Mouse (Mus musculus) heart, embryonic 15.5 days (tissue): Measurements from ENCODE around the gene Itga9. TPM values are rescaled to one million over a fixed set of nuclear protein-coding genes. Genes with fewer than 3 reads are reported as not detected.
A peak's percentile ranks its signal among the peaks of the same experiment; 100 is the strongest.

Experiments
- ATAC-seq: fragments of 200-750 bp; cut with Nextera tagmentation; replicated peaks from 2 replicates; pipeline ENCODE4 v1.8.0; 2017; ENCODE audit warnings: low read depth, moderate TSS enrichment; ENCODE audit not compliant: insufficient number of reproducible peaks, insufficient read depth, low FRiP score
- H3K27ac ChIP-seq: fragments of 300-500 bp; sonication (generic); 2 replicates; pipeline ENCODE4 v1.5.1; 2015; ENCODE audit warnings: mild to moderate bottlenecking, inconsistent platforms
- H3K27me3 ChIP-seq: fragments of 300-500 bp; sonication (generic); 2 replicates; pipeline ENCODE4 v1.6.1; 2015; ENCODE audit warnings: inconsistent platforms
- H3K36me3 ChIP-seq: fragments of 300-500 bp; sonication (generic); 2 replicates; pipeline ENCODE4 v1.6.1; 2015; ENCODE audit warnings: mild to moderate bottlenecking, inconsistent platforms
- H3K4me1 ChIP-seq: fragments of 300-500 bp; sonication (generic); replicated peaks from 2 replicates; pipeline ENCODE4 v1.6.1; 2015; ENCODE audit warnings: inconsistent platforms
- H3K4me2 ChIP-seq: fragments of 300-500 bp; sonication (generic); 2 replicates; pipeline ENCODE4 v1.6.1; 2015; ENCODE audit warnings: inconsistent platforms, mild to moderate bottlenecking, moderate library complexity
- H3K4me3 ChIP-seq: fragments of 300-500 bp; sonication (generic); 2 replicates; pipeline ENCODE4 v1.5.1; 2015; ENCODE audit warnings: mild to moderate bottlenecking, inconsistent platforms
- H3K9ac ChIP-seq: fragments of 300-500 bp; sonication (generic); 2 replicates; pipeline ENCODE4 v1.6.1; 2015; ENCODE audit warnings: mild to moderate bottlenecking, inconsistent platforms
- H3K9me3 ChIP-seq: fragments of 300-500 bp; sonication (generic); replicated peaks from 2 replicates; pipeline ENCODE4 v1.6.1; 2016; ENCODE audit warnings: inconsistent platforms
- WGBS: fragments of 180-500 bp; shearing (Covaris S2); methylation state at CpG from one replicate; pipeline ENCODE4 v1.1.7; 2015; ENCODE audit warnings: mixed read lengths; 5-methylcytosine and 5-hydroxymethylcytosine counted together
- polyA plus RNA-seq: library from polyadenylated mRNA; unstranded; fragments of >200 nt; fragmentation: Nextera tagmentation; extraction: Ambion mirVana; gene quantifications from 2 replicates; pipeline ENCODE4 v1.2.1, GENCODE M21; 2015

The Itga9 gene
- polyA plus RNA-seq, 1 experiment from 2014 or later: 12.0 TPM

DNA sequence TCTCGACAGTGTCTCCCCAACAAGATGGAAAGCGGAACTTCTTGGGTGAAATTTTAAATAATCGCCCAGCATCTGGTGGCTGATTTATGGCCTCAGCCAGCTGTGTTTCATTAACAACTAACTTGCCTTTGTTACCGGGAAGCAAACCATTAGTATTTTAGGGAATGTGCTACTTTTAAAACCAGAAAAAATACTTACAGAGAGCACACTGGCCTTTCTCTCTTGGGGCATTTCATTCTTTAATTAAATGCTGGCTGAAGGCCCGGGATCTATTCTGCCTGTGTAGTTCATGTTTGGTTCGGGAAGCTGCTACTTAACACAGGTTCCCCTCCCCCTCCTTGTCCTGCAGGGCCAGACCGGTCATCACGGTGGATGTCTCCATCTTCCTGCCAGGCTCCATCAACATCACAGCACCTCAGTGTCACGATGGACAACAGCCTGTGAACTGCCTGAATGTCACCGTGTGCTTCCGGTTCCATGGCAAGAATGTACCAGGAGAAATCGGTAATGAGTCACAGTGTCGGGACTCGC lies 82.5 kb downstream of the Itga9 start:
- no peaks in the 10 kb centered on the region for H3K27me3 ChIP-seq
- H3K4me2 ChIP-seq: no peak overlapping the region
- H3K4me3 ChIP-seq: no peak overlapping the region
- H3K27ac ChIP-seq: no peak overlapping the region
- no peaks in the 10 kb centered on the region for H3K9me3 ChIP-seq
- H3K9ac ChIP-seq: no peak overlapping the region
- 67% methylated on average over 14 of the region's 14 CpGs for WGBS
- H3K4me1 ChIP-seq: peaks cover 31% of the 10 kb centered on the region
- ATAC-seq: no peak
- peaks cover 9% of the 10 kb centered on the region; the same call in 1 of the 2 replicates for H3K36me3 ChIP-seq

DNA sequence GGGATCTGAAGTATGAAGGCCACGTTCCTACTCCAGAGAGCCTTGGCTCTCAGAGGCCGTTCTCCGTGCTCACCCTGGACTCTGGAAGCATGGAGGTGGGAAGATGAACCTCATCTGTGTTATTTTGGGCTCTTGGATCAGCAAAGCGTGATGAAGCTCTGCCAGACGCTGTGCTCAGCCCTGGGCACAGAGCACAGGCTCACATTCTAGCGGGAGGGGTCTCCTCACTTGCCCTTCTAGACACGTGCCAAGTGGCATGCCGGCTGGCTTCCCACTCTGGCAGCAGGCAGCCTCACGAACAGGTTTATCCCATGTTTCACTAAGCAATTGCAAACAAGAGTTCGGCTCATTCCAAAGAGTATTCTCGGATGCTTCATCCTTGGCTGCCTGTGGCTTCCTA lies 86.8 kb downstream of the Itga9 start:
- Histone ChIP-seq H3K4me1 (peaks cover 36% of the 10 kb centered on the region), H3K4me3 (no peak overlapping the region), H3K9ac (no peak overlapping the region), H3K27me3 (no peaks in the 10 kb centered on the region), H3K36me3 (peaks cover 9% of the 10 kb centered on the region; the same call in 1 of the 2 replicates), H3K9me3 (no peaks in the 10 kb centered on the region), H3K4me2 (no peak overlapping the region), H3K27ac (peak overlapping the region; percentile 84)
- WGBS: 46% methylated on average over 11 of the region's 11 CpGs
- ATAC-seq: peak; percentile 85

DNA sequence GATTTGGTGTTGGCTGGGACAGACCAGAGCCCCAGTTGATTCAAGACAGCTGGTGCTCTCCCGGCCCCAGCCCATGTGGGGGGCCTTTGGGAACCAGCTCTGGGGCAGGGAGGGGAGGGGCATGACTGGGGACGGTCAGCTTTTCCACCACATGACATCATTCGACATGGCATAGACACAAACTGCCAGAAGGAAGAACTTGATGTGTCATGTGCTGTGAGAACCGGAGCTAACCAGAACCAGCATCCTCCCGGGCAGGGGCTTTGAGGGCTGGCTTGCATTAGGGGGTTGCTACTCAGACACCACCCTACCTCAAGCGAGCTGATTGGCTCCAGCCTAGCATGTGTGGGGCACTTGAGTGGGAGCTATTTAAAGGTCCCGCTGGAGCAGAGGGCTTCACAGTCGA lies 87.9 kb downstream of the Itga9 start:
- Histone ChIP-seq H3K27me3 (no peaks in the 10 kb centered on the region), H3K9me3 (no peaks in the 10 kb centered on the region), H3K36me3 (peaks cover 9% of the 10 kb centered on the region; the same call in 1 of the 2 replicates), H3K4me2 (peak overlapping the region; percentile 7; the same call in 1 of the 2 replicates), H3K9ac (no peak overlapping the region), H3K4me1 (peaks cover 36% of the 10 kb centered on the region), H3K27ac (peak overlapping the region; percentile 84), H3K4me3 (no peak overlapping the region)
- WGBS: 29% methylated on average over 8 of the region's 8 CpGs
- ATAC-seq: peak; percentile 58; the same call in 1 of the 2 replicates

- ATAC-seq: no peak
- WGBS: 54% methylated on average over 8 of the region's 8 CpGs
- Histone ChIP-seq H3K4me2 (no peak overlapping the region), H3K9ac (no peak overlapping the region), H3K9me3 (no peaks in the 10 kb centered on the region), H3K27me3 (no peaks in the 10 kb centered on the region), H3K4me3 (no peak overlapping the region), H3K4me1 (peaks cover 41% of the 10 kb centered on the region), H3K36me3 (no peaks in the 10 kb centered on the region; the same call in 1 of the 2 replicates), H3K27ac (no peak overlapping the region)
Measured at GRCm38 (mm10) chr9:118698191-118698590, 91.7 kb downstream of the Itga9 start.

DNA sequence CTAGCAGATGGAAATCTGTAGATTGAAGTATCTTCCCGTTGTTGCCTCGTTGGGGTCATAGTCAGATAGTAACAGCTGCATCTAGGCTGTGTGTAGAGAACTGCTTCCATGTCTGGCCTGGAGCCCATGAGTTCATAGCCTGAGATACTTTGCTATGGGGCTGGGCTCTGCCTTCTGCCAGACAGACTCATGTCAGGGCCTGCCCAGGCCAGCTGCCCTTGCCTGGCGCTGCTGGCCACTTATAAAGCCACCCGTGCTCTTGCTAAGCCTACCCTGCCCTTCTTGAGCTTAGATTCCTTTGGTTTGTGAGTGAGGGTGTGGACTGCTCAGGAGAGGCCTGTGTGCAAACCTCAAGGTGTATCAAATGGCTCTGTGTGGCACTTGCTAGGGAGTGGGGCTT lies 93.2 kb downstream of the Itga9 start:
- H3K36me3 ChIP-seq: no peaks in the 10 kb centered on the region; the same call in 1 of the 2 replicates
- H3K27me3 ChIP-seq: no peaks in the 10 kb centered on the region
- H3K27ac ChIP-seq: no peak overlapping the region
- H3K9me3 ChIP-seq: no peaks in the 10 kb centered on the region
- WGBS: 76% methylated on average over 4 of the region's 4 CpGs
- H3K4me2 ChIP-seq: no peak overlapping the region
- H3K9ac ChIP-seq: no peak overlapping the region
- H3K4me3 ChIP-seq: no peak overlapping the region
- ATAC-seq: no peak
- peaks cover 26% of the 10 kb centered on the region for H3K4me1 ChIP-seq

GRCm38 (mm10) chr9:118700889-118701288 lies 94.4 kb downstream of the Itga9 start:
- Histone ChIP-seq H3K9me3 (no peaks in the 10 kb centered on the region), H3K4me2 (peak overlapping the region; percentile 35), H3K27ac (peak overlapping the region; percentile 42; the same call in 1 of the 2 replicates), H3K4me3 (no peak overlapping the region), H3K9ac (no peak overlapping the region), H3K27me3 (no peaks in the 10 kb centered on the region), H3K4me1 (peaks cover 29% of the 10 kb centered on the region), H3K36me3 (no peaks in the 10 kb centered on the region; the same call in 1 of the 2 replicates)
- WGBS: 20% methylated on average over 12 of the region's 12 CpGs
- peak; percentile 42; the same call in 1 of the 2 replicates for ATAC-seq

DNA sequence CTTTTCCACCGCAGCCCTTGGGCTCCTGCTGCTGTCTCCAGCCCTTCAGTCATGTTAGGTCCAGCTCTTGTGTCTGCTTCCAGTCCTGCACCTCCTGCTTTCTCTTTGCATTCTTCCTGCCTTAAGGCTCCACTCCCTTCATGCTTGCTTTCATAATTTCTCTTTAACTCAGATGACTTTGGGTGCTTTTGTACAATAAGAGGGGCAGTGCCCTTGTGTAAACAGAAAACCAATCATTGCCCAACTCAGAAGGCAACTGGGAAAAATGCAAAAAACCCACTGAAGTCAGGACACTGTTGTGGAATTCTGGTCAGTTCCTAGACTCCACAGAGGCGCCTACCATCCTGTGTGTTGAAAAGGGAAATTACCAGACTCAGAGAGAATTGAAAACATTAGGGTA lies 95.3 kb downstream of the Itga9 start:
- Histone ChIP-seq H3K36me3 (no peaks in the 10 kb centered on the region; the same call in 1 of the 2 replicates), H3K4me2 (no peak overlapping the region), H3K27ac (no peak overlapping the region), H3K9ac (no peak overlapping the region), H3K4me1 (peaks cover 37% of the 10 kb centered on the region), H3K27me3 (no peaks in the 10 kb centered on the region), H3K4me3 (no peak overlapping the region), H3K9me3 (no peaks in the 10 kb centered on the region)
- 72% methylated on average over 2 of the region's 2 CpGs for WGBS
- ATAC-seq: no peak

DNA sequence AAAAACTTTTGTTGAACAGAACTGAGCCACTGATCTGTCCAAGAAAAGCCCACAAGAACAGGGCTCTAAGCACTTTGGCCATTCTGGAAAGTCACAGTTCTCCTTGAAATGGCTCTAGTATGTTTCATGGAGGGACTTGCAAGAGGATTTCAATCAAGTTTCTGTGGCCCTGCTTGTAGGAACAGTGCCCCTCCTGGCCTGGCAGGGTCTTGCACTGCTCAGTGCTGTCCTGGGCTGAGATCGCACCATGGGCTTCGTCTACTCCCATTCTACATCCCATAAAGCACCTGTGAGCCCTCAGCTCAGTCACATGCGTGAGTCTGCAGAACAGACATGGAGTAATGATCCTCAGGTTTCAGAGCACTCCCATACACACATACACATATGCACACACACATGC lies 96.7 kb downstream of the Itga9 start:
- Histone ChIP-seq H3K9me3 (no peaks in the 10 kb centered on the region), H3K4me1 (peaks cover 38% of the 10 kb centered on the region), H3K9ac (no peak overlapping the region), H3K36me3 (peaks cover 2% of the 10 kb centered on the region; the same call in 1 of the 2 replicates), H3K27ac (no peak overlapping the region), H3K4me3 (no peak overlapping the region), H3K27me3 (no peaks in the 10 kb centered on the region), H3K4me2 (no peak overlapping the region)
- no peak for ATAC-seq
- WGBS: 96% methylated on average over 3 of the region's 3 CpGs

- peak overlapping the region; percentile 6; the same call in 1 of the 2 replicates for H3K4me2 ChIP-seq
- no peak overlapping the region for H3K9ac ChIP-seq
- WGBS: 45% methylated on average over 14 of the region's 14 CpGs
- H3K4me3 ChIP-seq: no peak overlapping the region
- H3K27ac ChIP-seq: no peak overlapping the region
- ATAC-seq: no peak
- peaks cover 34% of the 10 kb centered on the region for H3K4me1 ChIP-seq
- H3K36me3 ChIP-seq: peaks cover 3% of the 10 kb centered on the region; the same call in 1 of the 2 replicates
- H3K9me3 ChIP-seq: no peaks in the 10 kb centered on the region
- H3K27me3 ChIP-seq: no peaks in the 10 kb centered on the region
Measured at GRCm38 (mm10) chr9:118705381-118706074, 99.0 kb downstream of the Itga9 start.

- WGBS: 49% methylated on average over 18 of the region's 18 CpGs
- Histone ChIP-seq H3K4me2 (no peak overlapping the region), H3K9ac (no peak overlapping the region), H3K27me3 (no peaks in the 10 kb centered on the region), H3K36me3 (peaks cover 3% of the 10 kb centered on the region; the same call in 1 of the 2 replicates), H3K27ac (no peak overlapping the region), H3K9me3 (no peaks in the 10 kb centered on the region), H3K4me1 (peaks cover 25% of the 10 kb centered on the region), H3K4me3 (no peak overlapping the region)
- no peak; the same call in 1 of the 2 replicates for ATAC-seq
Measured at GRCm38 (mm10) chr9:118706176-118706975, 99.9 kb downstream of the Itga9 start.

GRCm38 (mm10) chr9:118710625-118711024 lies 104.1 kb downstream of the Itga9 start:
- WGBS: 67% methylated on average over 9 of the region's 9 CpGs
- Histone ChIP-seq H3K9me3 (no peaks in the 10 kb centered on the region), H3K4me2 (no peak overlapping the region), H3K27ac (no peak overlapping the region), H3K9ac (no peak overlapping the region), H3K4me3 (no peak overlapping the region), H3K27me3 (no peaks in the 10 kb centered on the region), H3K4me1 (peaks cover 12% of the 10 kb centered on the region), H3K36me3 (peaks cover 3% of the 10 kb centered on the region; the same call in 1 of the 2 replicates)
- ATAC-seq: no peak
